Mouse (Mus musculus): ENCODE data around the gene Ctsw.

- no peak for TF ChIP-seq POLR2A (IDR thresholded peaks at IDR 0.05; ENCODE audit: borderline replicate concordance, extremely low read depth, insufficient read depth, insufficient read length, poor library complexity, severe bottlenecking)
- no peak for TF ChIP-seq CTCF (IDR thresholded peaks at IDR 0.05; ENCODE audit: borderline replicate concordance, extremely low read depth, insufficient read depth, insufficient read length)
Observed at GRCm38 (mm10) chr19:5433951-5434350, 34.4 kb downstream of the Ctsw start.
